Mouse (Mus musculus): Measurements from ENCODE around the gene Fam98a. TPM values are rescaled to one million over a fixed set of nuclear protein-coding genes. Genes with fewer than 3 reads are reported as not detected.

Fam98a gene
- polyA plus RNA-seq, 1 experiment: 21.6 TPM

DNA sequence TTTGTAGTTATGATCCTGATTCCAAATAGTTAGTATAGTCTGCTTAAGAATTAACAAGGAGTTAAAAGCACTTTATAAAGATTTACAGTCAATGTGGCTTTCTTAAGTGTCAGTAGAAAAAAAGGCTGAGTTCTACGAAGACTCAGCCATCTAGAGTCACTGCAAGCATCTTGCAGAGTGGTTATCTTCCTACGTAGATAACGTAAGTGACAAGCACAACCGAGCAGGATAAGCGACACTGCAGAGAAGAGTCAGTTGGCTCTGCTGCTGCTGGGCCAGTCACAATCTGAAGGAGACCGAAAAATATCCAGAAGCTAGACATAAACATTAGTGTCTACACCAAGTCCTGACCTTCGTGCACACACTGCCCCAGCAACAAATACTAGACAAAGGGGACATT, 8.3 kb downstream of the Fam98a start:
- no peak for TF ChIP-seq CTCF (IDR thresholded peaks at IDR 0.05; ENCODE audit: control insufficient read depth, insufficient read depth, low read length)
- no peak for TF ChIP-seq POLR2A (IDR thresholded peaks at IDR 0.05; ENCODE audit: borderline replicate concordance, control insufficient read depth, low read depth, low read length)
- Histone ChIP-seq H3K27ac (ENCODE audit: control insufficient read depth, insufficient read depth, low read depth, low read length, poor library complexity) (no peak overlapping the region), H3K4me3 (replicated peaks; ENCODE audit: control insufficient read depth, low read depth, low read length) (no peak overlapping the region), H3K4me1 (ENCODE audit: control insufficient read depth, insufficient read depth, low read length) (no peaks in the 10 kb centered on the region; the same call in 1 of the 2 replicates)
- 67% methylated on average over 7 of the region's 7 CpGs for WGBS

DNA sequence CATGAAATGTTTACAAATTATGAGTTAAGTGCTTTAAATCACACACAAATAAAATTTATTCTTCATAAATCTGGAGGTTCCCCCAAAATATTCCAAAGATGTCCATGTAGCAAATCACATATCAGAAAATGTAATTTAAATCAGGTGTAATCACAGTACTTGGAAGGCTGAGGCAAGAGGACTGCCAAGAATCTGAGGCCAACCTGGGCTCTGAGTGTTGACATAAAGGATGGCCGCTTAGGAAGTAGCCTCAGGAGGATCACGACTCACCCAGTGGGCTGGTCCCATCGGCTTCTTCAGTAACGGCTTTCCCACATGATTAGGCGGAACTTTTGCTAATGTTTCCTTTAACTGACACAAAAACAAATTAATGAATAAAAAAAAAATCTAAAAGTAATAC, 11.9 kb downstream of the Fam98a start:
- Histone ChIP-seq H3K27ac (ENCODE audit: control insufficient read depth, insufficient read depth, low read depth, low read length, poor library complexity) (no peak overlapping the region), H3K4me3 (replicated peaks; ENCODE audit: control insufficient read depth, low read depth, low read length) (no peak overlapping the region), H3K4me1 (ENCODE audit: control insufficient read depth, insufficient read depth, low read length) (no peaks in the 10 kb centered on the region; the same call in 1 of the 2 replicates)
- no peak for TF ChIP-seq POLR2A (IDR thresholded peaks at IDR 0.05; ENCODE audit: borderline replicate concordance, control insufficient read depth, low read depth, low read length)
- no peak for TF ChIP-seq CTCF (IDR thresholded peaks at IDR 0.05; ENCODE audit: control insufficient read depth, insufficient read depth, low read length)
- WGBS: 84% methylated on average over 5 of the region's 5 CpGs

DNA sequence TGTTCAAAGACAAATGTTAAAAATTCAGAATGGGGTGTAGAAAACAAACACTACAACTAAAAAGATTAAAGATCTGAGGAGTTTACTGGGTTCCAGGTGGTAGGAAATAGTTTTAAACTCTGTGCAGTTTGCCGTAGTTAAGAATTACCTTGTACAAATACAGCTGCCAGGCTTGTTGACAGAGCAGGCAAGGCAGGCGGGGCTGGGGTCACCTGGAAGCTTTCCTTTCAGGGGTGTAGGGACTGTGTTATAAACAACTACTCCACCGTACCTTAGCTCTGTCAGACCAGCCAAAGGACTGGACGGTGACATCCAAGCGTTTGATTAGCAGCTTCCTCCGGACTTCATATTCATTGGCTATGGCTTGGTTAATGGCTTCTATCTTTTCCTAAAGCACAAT, 12.6 kb downstream of the Fam98a start:
- Histone ChIP-seq H3K4me3 (replicated peaks; ENCODE audit: control insufficient read depth, low read depth, low read length) (no peak overlapping the region), H3K4me1 (ENCODE audit: control insufficient read depth, insufficient read depth, low read length) (no peaks in the 10 kb centered on the region), H3K27ac (ENCODE audit: control insufficient read depth, insufficient read depth, low read depth, low read length, poor library complexity) (no peak overlapping the region)
- 87% methylated on average over 6 of the region's 6 CpGs for WGBS
- TF ChIP-seq CTCF (IDR thresholded peaks at IDR 0.05; ENCODE audit: control insufficient read depth, insufficient read depth, low read length) (no peak), POLR2A (IDR thresholded peaks at IDR 0.05; ENCODE audit: borderline replicate concordance, control insufficient read depth, low read depth, low read length) (no peak)

DNA sequence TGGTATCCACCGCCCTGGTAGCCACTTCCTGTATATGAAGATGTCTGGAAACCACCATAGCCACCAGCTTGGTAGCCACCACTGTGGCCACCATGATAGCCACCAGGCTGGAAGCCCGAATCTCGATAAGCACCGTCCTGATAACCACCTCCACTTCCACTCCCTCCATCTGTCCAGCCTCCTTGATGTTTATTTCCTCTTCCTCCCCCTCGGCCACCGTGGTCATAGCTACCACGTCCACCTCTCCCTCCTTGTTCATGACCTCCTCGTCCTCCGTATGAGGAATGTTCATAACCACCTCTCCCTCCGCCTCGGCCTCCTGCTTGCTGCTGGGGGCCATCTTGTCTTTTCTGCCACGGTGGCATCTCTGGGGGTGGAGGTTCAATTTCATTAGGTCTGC, 13.3 kb downstream of the Fam98a start:
- H3K27ac ChIP-seq (ENCODE audit: control insufficient read depth, insufficient read depth, low read depth, low read length, poor library complexity): no peak overlapping the region
- no peak overlapping the region for H3K4me3 ChIP-seq (replicated peaks; ENCODE audit: control insufficient read depth, low read depth, low read length)
- WGBS: 78% methylated on average over 12 of the region's 12 CpGs
- H3K4me1 ChIP-seq (ENCODE audit: control insufficient read depth, insufficient read depth, low read length): no peaks in the 10 kb centered on the region
- no peak for TF ChIP-seq CTCF (IDR thresholded peaks at IDR 0.05; ENCODE audit: control insufficient read depth, insufficient read depth, low read length)
- TF ChIP-seq POLR2A (IDR thresholded peaks at IDR 0.05; ENCODE audit: borderline replicate concordance, control insufficient read depth, low read depth, low read length): no peak

DNA sequence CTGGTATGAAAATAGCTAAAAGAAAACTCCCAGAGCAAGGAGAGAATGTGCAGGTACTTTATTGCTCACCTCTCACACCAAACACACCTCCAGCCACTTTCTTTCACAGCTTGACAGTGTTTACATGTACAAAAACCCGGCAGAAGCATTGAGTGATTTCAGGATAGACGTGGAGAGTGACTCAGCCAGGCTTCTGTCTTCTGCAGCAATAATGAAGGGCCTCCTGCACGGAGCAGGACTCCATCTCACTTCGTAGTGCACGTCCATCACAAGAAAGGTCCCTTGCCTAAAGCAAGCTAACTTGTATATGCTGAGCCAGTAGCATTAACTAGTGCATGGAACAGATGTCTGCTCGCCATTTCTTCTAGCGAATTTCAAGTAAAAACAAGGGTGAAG, 14.7 kb downstream of the Fam98a start:
- no peak for TF ChIP-seq POLR2A (IDR thresholded peaks at IDR 0.05; ENCODE audit: borderline replicate concordance, control insufficient read depth, low read depth, low read length)
- no peak for TF ChIP-seq CTCF (IDR thresholded peaks at IDR 0.05; ENCODE audit: control insufficient read depth, insufficient read depth, low read length)
- WGBS: 78% methylated on average over 7 of the region's 7 CpGs
- Histone ChIP-seq H3K27ac (ENCODE audit: control insufficient read depth, insufficient read depth, low read depth, low read length, poor library complexity) (no peak overlapping the region), H3K4me1 (ENCODE audit: control insufficient read depth, insufficient read depth, low read length) (no peaks in the 10 kb centered on the region; the same call in 1 of the 2 replicates), H3K4me3 (replicated peaks; ENCODE audit: control insufficient read depth, low read depth, low read length) (no peak overlapping the region)

DNA sequence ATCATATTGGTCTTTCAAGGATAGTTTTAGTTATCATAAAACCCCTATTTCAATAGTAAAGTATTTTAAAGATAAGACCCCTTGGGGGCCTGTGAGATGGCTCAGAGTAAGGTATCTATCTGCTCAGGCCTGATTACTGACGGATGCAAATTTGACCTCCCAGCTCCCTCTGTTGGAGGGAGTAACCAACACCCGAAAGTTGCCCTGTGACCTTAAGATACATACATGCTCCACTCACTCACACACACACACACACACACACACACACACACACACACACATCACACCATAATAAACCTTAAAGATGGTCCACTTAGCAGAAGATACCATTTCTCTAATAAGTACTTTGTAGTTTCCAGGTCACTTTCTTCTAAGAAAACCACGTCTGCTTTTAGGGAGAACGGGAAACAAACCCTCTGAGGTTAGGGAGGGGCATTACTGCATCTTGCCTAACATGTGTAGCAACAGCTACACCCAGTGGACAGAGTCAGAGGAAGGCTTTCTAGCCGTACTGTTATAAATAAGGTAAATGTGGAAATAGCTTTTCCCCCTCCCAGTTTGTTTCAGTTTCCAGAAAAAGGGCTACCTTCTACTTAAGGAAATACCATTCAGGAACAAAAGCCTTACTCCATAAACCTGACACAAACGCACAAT, 15.2 kb downstream of the Fam98a start:
- no peak for TF ChIP-seq POLR2A (IDR thresholded peaks at IDR 0.05; ENCODE audit: borderline replicate concordance, control insufficient read depth, low read depth, low read length)
- TF ChIP-seq CTCF (IDR thresholded peaks at IDR 0.05; ENCODE audit: control insufficient read depth, insufficient read depth, low read length): peak; percentile 40; the same call in 1 of the 2 replicates
- Histone ChIP-seq H3K4me3 (replicated peaks; ENCODE audit: control insufficient read depth, low read depth, low read length) (no peak overlapping the region), H3K4me1 (ENCODE audit: control insufficient read depth, insufficient read depth, low read length) (no peaks in the 10 kb centered on the region; the same call in 1 of the 2 replicates), H3K27ac (ENCODE audit: control insufficient read depth, insufficient read depth, low read depth, low read length, poor library complexity) (no peak overlapping the region)
- 15% methylated on average over 6 of the region's 6 CpGs for WGBS

DNA sequence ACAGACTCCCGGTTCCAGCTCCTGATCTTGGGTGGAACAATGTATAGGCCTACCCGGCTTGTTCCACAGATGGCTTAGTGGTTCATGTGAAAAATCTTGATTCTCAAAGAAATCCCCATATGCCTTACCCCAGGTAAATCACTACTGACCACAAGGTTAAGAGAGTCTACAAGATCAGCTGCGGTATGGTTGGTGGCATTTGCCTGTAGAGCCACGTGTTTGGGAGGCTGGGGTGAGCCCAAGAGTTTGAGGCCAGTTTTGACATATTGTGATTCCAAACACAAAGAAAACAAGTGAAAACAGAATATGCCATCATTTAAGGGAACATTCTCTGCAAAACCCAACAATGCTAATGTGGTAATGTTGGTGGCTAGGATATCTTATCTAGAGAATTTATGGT, 16.1 kb downstream of the Fam98a start:
- WGBS: 86% methylated on average over 4 of the region's 4 CpGs
- Histone ChIP-seq H3K4me1 (ENCODE audit: control insufficient read depth, insufficient read depth, low read length) (no peaks in the 10 kb centered on the region; the same call in 1 of the 2 replicates), H3K27ac (ENCODE audit: control insufficient read depth, insufficient read depth, low read depth, low read length, poor library complexity) (no peak overlapping the region), H3K4me3 (replicated peaks; ENCODE audit: control insufficient read depth, low read depth, low read length) (no peak overlapping the region)
- TF ChIP-seq CTCF (IDR thresholded peaks at IDR 0.05; ENCODE audit: control insufficient read depth, insufficient read depth, low read length): no peak
- no peak for TF ChIP-seq POLR2A (IDR thresholded peaks at IDR 0.05; ENCODE audit: borderline replicate concordance, control insufficient read depth, low read depth, low read length)

DNA sequence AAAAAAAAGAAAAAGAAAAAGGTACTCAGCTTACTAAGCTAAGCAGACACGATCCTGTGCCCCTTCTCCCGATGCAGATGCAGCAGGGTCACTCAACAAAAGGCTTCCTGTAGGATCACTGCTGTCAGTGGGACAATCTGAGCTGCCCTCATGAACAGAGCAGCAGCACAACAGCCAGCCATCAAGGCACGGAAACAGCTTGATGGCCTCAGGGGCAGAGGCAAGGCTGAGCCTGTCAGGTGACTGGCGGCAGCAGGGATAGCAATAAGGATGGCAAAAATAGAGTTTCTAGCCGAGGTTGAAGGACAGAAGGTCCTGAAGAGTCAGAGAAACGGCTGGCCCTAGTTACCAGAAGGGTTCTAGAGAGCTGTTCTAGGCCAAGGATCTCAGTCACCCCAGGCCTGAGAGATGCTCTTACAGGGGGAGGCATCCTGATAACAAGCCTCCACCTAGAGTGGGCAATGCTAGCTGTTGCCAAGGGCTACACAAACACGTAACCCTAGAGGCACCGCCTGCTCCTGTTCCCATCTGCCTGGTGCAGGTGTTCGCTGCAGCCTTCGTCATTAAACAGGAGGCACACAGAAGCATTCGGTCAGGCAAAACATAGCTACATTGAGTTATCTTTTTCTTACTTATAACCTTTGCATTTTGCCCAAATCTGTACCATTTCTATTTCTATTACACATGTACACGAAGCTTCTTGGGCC, 17.3 kb downstream of the Fam98a start:
- no peak overlapping the region for H3K27ac ChIP-seq (ENCODE audit: control insufficient read depth, insufficient read depth, low read depth, low read length, poor library complexity)
- no peak overlapping the region for H3K4me3 ChIP-seq (replicated peaks; ENCODE audit: control insufficient read depth, low read depth, low read length)
- 85% methylated on average over 12 of the region's 12 CpGs for WGBS
- H3K4me1 ChIP-seq (ENCODE audit: control insufficient read depth, insufficient read depth, low read length): no peaks in the 10 kb centered on the region; the same call in 1 of the 2 replicates
- TF ChIP-seq POLR2A (IDR thresholded peaks at IDR 0.05; ENCODE audit: borderline replicate concordance, control insufficient read depth, low read depth, low read length): no peak
- no peak for TF ChIP-seq CTCF (IDR thresholded peaks at IDR 0.05; ENCODE audit: control insufficient read depth, insufficient read depth, low read length)
